Mouse (Mus musculus) neutrophil, adult 59 days (primary cell): ENCODE measurements around the gene Cabp1. TPM values are rescaled to one million over a fixed set of nuclear protein-coding genes. Genes with fewer than 3 reads are reported as not detected.

ENCODE experiments used
- total RNA-seq, 2 experiments: library from RNA; stranded (reverse); gene quantifications; 1 replicate in 1 of 2; 2 replicates in 1 of 2; pipeline ENCODE4 v1.2.4; 2023

The Cabp1 gene
- not detected for total RNA-seq

GRCm38 (mm10) chr5:115193669-115194625, at the start of gene Cabp1:
Cabp1 (minus strand) TSS chr5:115194381.

GRCm38 (mm10) chr5:115235786-115236263, 41.6 kb upstream of the Cabp1 start, which contains the start of gene Pop5:
Pop5 (plus strand) TSS chr5:115235836.

GRCm38 (mm10) chr5:115158040-115158983, 35.9 kb downstream of the Cabp1 start, which contains the start of gene Mlec:
Mlec (minus strand) TSS chr5:115158179.

DNA sequence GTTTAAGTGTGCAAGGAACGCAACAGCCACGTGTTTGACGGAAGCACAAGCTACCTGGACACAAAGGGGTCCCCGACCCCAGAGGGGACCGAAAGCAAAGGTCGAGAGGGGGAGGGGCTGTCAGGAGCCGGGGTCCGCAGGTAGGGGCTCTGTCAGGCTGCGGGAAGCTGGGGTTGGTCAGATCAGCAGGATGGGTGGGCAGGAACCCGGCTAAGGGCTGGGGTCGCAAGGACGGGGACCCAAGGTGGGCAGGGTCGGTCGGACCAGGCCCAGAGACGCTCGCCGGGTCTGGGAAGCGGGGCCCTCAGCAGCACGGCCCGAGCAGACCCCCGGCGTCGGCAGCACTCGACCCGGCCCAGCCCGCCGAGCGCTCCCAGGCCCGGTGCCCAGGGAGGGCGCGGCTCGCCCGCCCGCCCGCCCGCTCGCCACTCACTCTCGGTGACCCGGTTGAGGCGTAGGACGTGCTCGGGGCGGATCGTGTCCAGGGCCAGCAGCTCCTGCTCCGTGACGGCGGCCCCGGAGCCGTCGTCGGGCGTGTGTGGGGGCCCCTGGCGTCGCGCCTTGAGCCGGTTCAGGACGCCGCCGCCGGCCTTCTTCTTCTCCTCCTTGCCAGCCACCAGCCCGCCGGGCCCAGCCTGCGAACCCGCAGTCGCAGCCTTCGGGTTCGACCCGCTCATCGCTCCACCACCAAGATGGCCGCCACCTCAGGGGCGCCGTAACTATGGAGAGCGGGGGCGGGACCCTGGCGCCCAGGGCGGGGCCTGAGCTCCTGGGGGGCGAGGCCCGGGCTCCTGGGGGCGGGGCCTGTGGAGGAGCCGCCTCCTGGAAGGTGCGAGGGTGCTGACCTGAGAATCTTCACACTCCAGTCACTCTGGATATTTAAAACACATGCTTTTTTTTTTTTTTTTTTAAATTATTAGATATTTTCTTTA, 59.7 kb downstream of the Cabp1 start, which contains the start of gene Unc119b:
Unc119b (minus strand) TSS at position 742 of the 932 bp plus-strand sequence.

DNA sequence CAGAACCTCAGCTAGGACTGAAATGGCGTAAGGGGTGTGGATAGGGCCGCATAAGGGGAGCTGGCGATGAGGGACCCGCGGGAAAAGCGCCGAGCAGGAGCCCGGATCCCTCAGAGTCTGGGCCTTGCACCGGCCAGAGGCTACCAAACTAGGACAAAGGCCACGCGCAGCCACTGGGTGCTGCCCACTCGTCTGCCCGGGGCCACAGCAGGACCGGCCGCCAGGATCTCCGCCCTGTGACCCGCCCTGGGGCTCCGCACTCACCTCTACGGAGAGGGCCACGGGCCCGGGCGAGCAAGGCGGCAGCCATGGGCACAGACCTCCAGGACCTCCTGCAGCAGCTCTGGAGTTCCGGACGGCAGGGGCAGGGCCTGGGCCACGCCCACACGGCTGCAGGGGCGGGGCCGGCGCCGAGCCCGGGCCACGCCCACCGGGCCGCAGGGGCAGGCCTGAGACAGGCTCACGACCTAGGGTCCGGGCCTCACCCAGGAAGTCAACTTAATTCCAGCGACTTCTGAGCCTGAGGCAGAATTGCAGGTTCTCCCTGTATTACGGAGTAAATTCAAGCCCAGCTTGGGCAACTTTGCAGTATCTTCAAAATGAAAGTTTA, 75.1 kb downstream of the Cabp1 start, which contains the start of gene Acads:
Acads (minus strand) TSS at position 386 of the 610 bp plus-strand sequence.

Other genes with a start within 250 kb of the Cabp1 start
- not detected for gene Hnf1a, start 223.3 kb downstream of the Cabp1 start, total RNA-seq
- 10 to 100 TPM; 45.9 to 47.6 TPM for gene Sppl3, start 183.2 kb downstream of the Cabp1 start, total RNA-seq
- not detected for gene Gm10401, start 96.1 kb downstream of the Cabp1 start, total RNA-seq
- gene Acads, start 75.0 kb downstream of the Cabp1 start, total RNA-seq, result 10 to 100 TPM; 16.7 to 18.9 TPM
- gene Unc119b, start 59.4 kb downstream of the Cabp1 start, total RNA-seq, result 10 to 100 TPM; 18.0 to 21.5 TPM
- gene Mlec, start 36.2 kb downstream of the Cabp1 start, total RNA-seq, result 100 to 1,000 TPM; 119 to 122 TPM
- 10 to 100 TPM; 13.0 to 13.5 TPM for gene Pop5, start 41.5 kb upstream of the Cabp1 start, total RNA-seq
- 100 to 1,000 TPM; 192 to 202 TPM for gene Rnf10, start 78.5 kb upstream of the Cabp1 start, total RNA-seq
- gene Coq5, start 85.3 kb upstream of the Cabp1 start, total RNA-seq, result 10 to 100 TPM; 10.7 to 11.2 TPM
- 100 to 1,000 TPM; 186 to 218 TPM for gene Dynll1, start 106.6 kb upstream of the Cabp1 start, total RNA-seq
- 10 to 100 TPM; 57.3 to 62.5 TPM for gene Srsf9, start 132.8 kb upstream of the Cabp1 start, total RNA-seq
- gene Gatc, start 146.8 kb upstream of the Cabp1 start, total RNA-seq, result 10 to 100 TPM in 1 of 2 experiments, 1 to 10 TPM in 1; 5.9 to 11.5 TPM
- gene Triap1, start 146.8 kb upstream of the Cabp1 start, total RNA-seq, result 10 to 100 TPM; 15.2 to 17.1 TPM
- 100 to 1,000 TPM; 239 to 273 TPM for gene Cox6a1, start 154.6 kb upstream of the Cabp1 start, total RNA-seq
- not detected for gene Msi1, start 235.2 kb upstream of the Cabp1 start, total RNA-seq